Mouse (Mus musculus) fat pad, adult 2 months (tissue): ENCODE measurements around the gene Serp2.
A peak's percentile ranks its signal among the peaks of the same experiment; 100 is the strongest.

ENCODE experiments used
- DNase-seq: peaks from one replicate; pipeline ENCODE4 v3.0.0-alpha.2; 2011; ENCODE audit warnings: low read depth, low spot score; ENCODE audit errors: extremely low read depth

Serp2 gene

DNA sequence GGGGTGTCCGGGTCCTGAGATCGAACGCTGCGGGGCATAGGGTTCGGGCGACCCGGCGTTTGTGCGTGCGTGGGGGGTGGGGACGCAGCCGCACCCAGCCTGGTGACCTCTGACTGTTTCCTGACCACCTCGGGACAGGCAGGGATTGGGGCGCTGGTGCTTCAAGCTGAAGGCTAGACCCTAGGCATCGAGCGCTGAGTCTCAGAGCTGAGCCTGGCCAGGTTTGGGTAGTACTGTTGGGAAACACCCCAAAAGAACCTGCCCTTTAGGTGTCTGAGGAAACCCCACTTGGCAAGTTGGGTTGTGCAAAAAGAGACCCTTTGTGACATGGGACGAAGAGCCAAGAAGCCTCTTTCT lies at the start of gene Serp2:
Serp2 (minus strand) TSS at position 38 of the 357 bp plus-strand sequence.
- DNase-seq: no peak

DNA sequence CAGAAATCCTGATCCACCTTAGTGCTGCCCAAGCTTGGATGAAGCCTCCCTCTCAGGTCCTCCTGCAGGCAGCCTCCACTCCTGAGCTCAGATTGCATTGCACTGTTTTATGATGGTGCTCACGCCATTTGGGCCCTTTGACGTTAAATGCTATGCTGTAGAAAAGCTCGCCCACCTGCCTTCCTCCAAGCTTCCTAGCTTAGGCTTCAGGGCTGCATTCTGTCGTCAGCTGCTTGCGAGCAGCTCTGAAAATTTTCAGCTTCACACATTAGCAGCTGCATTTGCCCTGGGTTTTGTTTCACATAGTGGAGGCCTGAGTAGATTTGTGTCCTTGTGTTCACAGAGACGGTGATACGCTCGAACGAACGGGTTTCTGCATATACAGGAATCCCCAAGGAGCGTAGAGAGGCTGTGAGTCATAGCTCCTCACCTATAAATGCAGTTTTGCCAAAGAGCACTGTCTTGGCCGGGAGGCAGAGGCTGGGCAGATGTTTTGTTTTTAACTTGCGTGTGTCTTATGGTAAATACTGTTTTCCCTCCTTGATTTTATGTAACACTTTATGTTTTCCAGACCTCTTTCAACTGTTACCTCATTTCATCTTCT lies 49.3 kb upstream of the Serp2 start:
- DNase-seq: no peak

DNA sequence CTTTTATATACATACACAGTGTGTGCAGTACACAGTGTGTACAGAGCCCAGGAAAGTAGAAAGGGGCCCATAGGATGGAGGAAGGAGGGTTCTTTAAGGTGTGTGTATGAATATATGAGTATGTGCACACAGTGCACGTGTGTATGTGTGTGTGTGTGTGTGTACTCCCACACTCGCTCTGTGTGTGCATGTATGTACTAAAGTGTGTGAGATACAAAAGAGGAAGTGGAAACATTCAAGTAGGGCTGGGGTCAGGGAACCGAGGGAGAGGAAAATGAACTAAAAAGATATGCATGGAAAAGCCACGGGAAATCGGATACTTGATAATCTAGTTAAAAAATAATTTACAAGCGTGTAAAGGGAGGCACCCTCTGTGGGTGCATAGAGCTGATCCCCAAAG lies 47.3 kb upstream of the Serp2 start:
- no peak for DNase-seq

DNA sequence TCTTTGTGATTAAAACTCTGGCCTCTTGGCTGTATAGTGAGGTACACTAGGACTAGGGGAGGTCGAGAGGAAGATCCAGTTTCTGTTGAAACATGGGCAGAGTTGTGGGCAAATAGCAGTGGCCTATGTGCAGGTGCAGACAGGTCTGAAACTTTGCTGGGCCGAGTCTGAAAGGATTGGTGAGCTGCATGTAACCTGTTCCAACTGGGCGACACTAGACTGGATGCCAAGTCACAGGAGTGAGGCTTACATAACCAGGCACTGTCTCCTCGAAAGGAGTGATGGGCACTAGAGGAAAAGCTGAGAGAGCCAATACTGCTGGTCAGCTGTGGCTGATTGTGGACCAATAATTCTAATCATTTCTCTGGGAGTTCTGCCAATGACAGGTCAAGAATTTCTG lies 45.0 kb upstream of the Serp2 start:
- no peak for DNase-seq

DNA sequence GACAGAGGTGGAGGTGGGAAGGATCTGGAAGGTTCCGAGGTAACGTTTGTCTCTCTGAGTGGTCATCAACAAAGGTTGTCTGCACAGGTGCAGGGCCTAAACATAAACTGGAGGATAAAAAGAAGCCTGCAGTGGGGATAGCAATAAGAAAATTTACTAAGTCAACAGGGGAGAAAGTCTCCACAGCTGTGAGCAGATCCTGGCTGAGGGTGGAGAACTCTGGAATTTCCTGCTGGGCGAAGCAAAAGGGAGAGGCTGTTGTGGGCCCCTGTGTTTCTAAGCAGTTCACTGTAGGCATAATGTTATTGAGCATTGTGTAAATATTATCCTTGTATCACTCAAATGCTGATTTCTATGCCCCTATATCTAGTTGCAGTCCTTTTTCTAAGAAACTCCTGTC lies 43.7 kb upstream of the Serp2 start:
- DNase-seq: no peak

DNA sequence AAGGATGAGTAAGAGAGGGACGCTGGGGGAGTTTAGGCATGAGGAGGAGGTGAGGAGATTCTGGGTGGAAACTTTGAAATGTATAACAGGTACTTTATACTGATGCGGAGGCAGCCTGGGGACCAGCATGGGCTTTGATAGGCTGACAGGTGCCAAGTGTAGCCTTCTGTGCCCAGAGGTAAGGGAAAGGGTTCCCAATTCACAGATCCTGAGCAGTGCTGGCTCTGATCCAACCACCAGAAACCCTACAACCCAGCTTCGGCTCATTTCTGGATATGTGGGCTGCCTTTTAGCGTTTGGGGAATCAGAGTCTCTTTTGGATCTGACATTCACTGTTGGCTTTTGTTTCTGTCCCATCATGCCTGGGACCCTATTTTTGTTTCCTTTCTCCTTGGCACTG lies 43.0 kb upstream of the Serp2 start:
- DNase-seq: no peak

DNA sequence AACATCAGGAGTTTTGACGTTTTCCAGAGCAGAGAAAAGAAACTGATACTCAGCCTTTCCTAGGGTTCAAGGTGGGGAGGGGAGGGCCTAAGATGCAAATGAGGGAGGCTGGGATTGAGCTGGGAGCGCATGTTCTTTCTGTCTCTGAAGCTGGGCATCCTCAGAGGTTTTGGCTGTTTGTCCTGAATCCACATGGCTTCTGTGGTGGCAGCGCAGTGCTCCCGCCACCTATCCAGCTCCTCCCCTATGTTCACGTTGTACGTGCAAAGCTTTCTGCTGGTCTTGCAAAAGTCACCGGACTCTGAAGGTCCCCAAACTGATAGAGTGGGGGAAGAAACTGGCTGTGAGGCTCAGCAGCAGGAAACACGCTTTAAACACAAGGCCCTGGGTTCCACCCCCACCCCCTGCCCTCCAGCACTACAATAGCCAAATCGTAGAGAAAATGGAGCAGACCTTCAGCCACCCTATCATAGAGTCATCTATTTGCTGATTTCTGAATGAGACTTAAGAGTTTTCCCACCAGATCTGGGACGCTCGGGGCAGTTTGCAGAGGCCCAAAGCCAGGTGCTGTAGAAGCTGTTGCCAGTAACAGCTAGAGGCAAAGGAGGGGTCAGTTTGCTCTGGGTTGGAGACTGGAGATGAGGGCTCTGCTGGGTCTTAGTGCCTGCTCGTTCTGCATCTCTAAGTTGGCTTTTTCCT lies 42.0 kb upstream of the Serp2 start:
- DNase-seq: no peak

DNA sequence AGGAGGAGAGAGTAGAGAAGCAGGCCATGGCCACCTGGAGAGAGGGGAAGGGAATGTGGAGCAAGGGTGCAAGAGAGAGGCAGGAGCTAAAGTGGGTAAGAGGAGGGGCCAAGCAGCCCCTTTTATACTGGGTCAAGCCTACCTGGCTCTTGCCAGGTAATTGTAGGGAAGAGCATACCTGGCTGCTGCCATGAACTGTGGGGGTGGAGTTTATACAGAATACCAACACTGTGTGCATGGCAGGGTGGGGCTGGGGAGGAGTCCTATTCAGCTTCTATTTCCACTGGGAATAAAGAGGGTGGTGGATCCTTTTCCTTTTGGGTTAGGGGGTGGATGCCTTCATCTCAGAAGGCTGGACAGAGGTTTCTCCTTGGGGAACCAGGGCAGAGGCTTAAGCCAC lies 41.1 kb upstream of the Serp2 start:
- no peak for DNase-seq

DNA sequence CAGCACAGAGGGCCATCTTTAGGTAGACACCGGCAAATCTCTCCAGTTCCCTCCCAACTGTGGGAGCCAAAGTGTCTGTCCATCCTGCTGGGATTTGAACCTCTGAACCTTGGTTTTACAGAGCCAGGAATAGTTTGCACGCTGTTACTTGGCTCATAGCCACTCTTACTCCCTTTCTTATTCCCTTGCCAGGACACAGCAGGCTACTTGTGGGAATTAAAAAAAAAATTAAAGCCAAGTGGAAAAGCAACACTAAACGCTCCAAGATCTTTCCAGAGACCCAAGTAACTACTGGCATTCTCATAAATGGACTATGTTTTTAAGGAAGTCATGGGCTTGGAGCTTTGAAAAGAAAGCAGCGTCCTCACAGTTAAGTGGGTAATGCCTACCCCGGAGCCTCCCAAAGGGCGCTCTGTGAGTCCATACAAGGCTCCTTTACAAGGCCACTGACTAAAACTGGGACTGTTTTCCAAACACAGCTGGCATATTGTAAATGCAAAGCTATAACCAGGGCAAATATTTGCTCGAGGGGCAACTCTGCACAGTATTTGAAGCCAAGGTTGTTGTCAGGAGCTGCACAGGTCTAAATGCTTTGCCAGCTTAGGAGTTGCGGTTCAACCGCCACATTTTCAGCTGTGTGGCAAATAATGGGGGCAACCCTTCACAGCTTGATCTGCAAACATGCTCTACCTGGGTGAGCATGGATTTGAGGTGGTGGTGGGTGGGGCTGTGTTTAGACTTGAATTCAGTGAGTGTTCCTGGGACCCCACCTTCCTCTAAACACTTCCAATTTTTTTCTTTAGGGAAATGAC lies 38.6 kb upstream of the Serp2 start:
- DNase-seq: no peak

DNA sequence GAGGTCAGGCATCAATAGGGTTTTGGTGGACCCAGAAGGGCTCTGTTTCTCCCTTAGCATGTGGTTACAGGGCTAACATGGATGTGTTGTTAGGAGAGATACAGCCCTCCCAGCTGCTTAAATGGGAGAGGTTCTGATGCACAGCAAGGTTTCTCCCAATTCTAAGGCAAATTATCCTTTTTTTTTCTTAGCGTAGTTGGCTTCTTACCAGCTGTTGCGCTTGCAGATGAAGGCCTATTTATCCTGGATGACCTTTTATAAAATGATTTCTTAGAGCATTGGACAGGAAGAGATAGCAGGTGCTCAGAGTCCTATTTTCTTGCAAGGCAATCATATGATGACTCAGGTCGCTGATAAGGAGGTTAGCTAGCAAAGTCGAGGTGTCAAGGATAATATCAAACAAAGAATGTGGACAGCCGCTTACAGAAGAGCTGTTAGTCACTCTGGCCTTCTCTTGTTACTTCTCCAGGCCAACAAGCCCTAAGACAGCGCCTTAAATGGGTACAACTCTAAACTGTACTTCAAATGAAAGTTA lies 37.7 kb upstream of the Serp2 start:
- no peak for DNase-seq

DNA sequence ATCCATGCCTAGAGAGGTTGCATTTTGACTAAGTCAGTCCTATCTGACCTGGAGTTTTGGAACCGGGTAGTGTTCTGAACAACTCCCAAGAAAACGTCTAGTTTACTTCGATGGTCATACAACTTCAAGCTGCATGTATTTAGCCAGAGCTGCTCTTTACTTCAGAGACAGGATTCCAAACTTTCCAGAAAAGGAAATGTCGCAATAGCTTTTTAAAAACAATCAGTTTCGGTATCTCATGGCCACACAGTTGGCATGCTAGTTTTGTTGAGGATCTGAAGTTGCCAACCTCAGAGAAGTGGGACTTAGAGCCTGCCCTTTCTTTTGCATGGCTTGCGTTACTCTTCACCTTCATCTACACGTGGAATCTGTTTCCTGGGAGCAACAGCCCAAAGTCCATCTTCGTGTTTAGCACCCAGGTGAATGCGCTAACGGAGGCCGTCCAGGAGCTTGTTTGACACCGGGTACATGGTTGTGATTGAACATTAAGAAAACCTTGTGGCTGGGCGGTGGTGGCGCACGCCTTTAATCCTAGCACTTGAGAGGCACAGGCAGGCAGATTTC lies 37.0 kb upstream of the Serp2 start:
- no peak for DNase-seq

DNA sequence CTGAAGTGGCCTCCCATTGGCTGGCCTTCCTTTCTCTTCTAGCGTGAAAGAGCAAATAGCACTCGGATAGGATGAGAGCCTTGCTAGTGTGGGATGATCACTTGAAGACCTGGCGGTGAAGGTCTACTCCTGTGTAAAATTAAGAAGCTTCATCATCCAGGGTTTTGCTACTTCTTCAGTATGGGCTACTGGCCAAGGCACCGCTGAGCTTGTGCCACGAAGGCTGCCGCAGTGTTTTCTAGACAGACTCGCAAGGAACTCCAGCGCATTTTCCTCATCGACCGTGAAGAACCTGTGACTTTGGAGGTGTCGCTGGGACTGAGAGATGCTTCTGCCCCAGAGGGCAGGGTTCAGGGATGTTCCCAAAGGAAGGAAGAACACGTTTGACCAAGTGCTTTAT lies 36.0 kb upstream of the Serp2 start:
- no peak for DNase-seq

DNA sequence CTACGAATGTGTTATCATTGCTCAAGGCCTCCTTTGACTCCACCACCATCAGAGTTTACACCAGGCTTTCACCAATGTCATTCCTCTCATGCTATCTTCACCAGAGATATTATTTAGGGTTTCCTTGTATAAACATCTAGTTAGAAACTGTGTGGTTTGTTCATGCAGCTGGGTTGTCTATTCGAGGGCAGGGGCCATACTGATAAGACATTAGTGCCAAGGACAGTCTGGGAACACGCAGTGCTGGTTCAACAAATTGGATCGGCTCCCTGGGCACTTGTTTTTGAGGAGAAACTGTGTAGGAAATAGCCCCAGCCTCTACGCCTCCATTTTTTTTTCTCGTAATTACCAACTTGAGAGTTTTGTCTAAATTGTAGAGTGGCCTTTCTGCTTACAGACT lies 35.4 kb upstream of the Serp2 start:
- DNase-seq: no peak

DNA sequence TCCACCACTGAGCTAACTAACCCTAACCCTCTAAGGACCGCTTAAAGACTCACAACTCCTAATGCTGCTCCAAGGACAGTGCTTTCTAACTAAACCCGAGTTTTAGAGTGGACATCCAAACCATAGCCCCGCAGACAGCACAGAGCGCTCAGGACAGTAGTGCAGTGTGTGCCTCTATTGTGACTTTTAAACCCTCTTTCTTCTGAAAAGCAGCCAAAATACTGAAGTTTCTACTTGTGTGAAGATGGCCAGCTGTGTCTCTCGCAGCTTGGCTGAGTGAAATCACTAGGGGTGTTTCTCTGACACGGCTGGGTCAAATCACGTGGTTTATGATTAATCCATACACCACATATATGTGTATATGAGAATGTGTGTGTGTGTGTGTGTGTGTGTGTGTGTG lies 33.4 kb upstream of the Serp2 start:
- DNase-seq: no peak

DNA sequence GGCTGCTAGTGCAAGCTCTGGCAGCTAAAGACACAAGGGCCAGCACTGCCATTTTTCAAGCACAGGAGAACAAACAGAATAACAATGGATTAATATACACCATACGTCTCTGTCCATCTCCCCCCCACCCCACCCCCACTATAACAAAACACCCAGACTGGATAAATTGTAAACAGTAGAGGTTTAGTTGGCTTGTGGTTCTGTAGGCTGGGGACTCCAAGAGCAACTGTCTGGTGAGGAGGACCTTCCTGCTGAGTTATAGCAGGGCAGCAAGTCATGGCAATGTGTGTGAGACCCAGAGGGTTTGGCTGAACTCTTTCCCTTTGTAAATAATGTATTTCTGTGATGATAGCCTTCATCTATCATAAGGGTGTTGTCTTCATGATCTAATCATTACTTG lies 33.0 kb upstream of the Serp2 start:
- no peak for DNase-seq

DNA sequence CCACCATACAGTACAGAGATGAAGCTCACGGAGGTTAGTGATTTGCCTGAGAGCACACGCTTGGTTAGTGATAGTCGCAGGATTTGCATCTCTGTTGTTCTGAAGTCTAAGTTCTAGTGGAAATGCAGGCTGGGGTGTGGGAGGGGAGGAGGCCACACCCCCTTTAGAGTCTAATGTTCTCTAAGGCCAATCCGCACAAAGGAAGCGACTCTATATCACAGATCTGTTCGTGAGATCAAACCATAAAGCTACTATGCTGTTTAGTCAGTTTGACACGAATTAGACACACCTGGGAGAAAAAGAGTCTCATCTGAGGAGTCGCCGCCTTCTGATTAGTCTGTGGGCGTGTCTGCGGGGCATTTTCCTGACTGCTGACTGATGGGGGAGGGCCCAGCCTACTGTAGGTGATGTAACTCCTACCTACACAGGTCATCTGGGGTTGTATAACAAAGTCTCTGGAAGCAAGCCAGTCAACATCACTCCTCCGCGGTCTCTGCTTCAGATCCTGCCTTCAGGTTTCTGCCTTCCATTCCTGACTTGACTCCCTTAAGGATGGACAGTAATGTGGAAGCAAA lies 29.2 kb upstream of the Serp2 start:
- DNase-seq: no peak

DNA sequence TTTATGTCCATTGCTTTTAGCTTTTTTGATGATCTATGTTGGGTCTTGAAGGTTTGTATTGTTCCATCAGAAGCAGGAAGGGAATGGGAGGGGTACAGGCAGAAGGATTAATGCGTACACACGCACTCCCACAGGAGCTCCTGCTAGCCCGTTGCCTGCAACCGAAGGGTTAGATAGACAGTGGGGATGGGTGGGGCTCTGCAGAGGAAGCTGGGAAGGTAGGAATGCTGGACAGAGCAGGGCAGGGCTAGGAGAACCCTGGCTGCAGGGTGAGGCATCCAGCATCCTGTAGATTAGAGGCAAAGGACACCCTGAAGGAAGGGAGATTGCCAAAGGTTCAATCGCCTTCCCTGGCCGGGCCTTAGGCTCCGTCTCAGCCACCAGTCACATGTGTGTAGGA lies 27.3 kb upstream of the Serp2 start:
- DNase-seq: no peak

DNA sequence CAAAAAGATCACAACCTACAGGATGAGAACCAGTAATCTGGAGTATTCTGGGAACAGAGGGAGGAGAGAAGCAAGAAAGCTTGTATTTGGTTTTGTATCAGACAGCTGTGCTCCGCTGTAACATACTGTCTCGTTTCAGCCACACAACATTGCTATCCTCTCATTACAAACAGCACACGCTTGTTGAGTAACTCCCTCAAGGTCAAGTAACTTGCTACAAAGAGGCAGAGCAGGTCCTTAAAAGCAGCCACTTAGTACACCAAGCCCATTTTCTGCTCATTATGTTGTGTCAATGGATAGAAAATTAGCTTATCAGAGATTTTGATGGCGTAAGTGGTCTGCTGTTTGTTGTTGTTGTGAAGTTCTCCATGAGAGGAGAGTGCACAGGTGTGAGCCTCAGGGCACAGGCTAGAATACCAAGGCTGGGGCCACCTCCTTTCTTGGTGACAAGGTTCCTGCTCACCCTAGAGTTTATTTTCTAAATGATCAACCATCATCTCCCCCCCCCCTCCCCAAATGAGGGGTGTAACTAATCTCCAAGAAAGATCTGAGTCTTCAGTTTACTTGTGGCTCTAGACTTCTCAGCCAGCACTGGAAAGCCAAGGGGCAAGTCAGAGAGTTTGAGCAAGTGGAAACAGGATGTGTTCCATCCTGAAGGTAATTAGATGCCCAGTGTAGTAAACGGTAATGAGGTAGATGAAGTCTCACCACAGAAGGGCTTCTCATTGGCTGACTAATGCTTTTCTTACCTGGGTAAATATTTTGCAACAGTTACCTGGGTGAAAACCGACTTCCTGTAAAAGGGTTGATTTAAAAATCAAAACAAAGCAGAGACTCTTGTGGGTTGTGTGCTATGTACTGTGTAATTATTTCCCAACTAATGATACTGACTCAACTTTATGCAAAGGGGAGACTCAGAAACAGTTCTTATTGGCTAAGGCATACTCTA lies 25.6 kb upstream of the Serp2 start:
- DNase-seq: peak; percentile 68

DNA sequence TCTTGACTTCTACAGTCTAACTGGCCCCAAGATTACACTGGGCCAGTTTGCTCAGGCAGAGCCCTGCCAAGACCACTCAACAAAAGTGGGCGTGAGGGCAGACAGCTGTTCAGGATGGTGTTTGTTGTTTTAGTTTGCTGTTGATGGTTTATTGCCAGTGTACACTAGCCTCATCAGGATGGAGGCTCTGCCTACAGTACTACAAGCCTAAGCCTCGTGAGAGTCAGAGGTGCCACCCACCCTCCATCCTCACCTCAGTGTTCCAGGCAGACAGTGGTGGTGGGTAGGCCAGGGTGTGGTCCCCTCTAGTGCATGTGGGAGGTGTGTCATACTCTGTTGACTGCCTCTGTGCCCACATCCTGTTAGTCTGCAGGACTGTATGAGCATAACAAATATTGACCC lies 23.0 kb upstream of the Serp2 start:
- no peak for DNase-seq

DNA sequence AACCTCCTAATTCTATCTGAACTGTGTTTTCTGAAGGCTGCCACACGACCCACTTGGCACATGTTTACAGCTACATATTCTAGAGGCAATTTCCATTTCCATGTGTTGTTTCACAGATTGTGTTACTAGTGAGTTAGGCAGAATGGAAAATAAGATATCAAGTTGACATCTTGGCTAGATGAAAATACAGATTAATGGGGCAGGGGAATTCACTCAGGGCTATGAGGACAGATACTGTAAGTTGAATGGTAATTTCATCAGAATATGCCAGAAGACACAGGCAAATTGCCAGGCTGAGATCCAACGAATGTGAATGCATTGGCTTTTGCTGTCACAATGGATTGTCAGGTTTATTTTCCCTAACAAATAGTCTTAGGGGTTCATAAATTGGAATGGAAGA lies 21.2 kb upstream of the Serp2 start:
- no peak for DNase-seq
